Mouse (Mus musculus): ENCODE data around the gene Slc17a4.

GRCm38 (mm10) chr13:23916132-23916531, 1.3 kb upstream of the Slc17a4 start:
- TF ChIP-seq CTCF (IDR thresholded peaks at IDR 0.05; ENCODE audit: low read depth, low read length) (no peak), POLR2A (IDR thresholded peaks at IDR 0.05; ENCODE audit: insufficient read depth, low read length) (no peak), EP300 (IDR thresholded peaks at IDR 0.05; ENCODE audit: insufficient read depth, low read depth, low read length) (no peak)
